Mouse (Mus musculus): Measurements from ENCODE around the gene Ctsz. TPM values are rescaled to one million over a fixed set of nuclear protein-coding genes. Genes with fewer than 3 reads are reported as not detected.
A peak's percentile ranks its signal among the peaks of the same experiment; 100 is the strongest.

Ctsz gene
- total and polyA plus RNA-seq, 3 experiments = 93.7 to 118 TPM; not detected in 1

- Histone ChIP-seq H3K79me2 (ENCODE audit: control insufficient read depth, insufficient read depth, low read length, poor library complexity) (peaks cover 4% of the 10 kb centered on the region; the same call in 1 of the 2 replicates), H3K9ac (ENCODE audit: control insufficient read depth, low read depth, low read length, poor library complexity, severe bottlenecking) (no peak overlapping the region), H3K4me3 (ENCODE audit: control insufficient read depth in 1 of 2, insufficient read depth in 1 of 2, low read depth in 2 of 2, low read length in 2 of 2) (no peak overlapping the region; a peak in 1 of 4 replicates), H3K27me3 (ENCODE audit: control insufficient read depth in 1 of 2, insufficient read depth in 2 of 2, low read length in 2 of 2) (no peaks in the 10 kb centered on the region), H3K36me3 (ENCODE audit: control insufficient read depth in 1 of 2, insufficient read depth in 2 of 2, low read length in 2 of 2) (peaks cover 0 to 16% of the 10 kb centered on the region in 2 experiments; a peak in 2 of 4 replicates), H3K9me3 (replicated peaks; ENCODE audit: insufficient read depth, low read length) (no peaks in the 10 kb centered on the region), H3K27ac (ENCODE audit: control insufficient read depth, low read depth, low read length) (no peak overlapping the region), H3K4me1 (ENCODE audit: control insufficient read depth in 1 of 2, insufficient read depth in 2 of 2, low read length in 2 of 2) (peaks cover 5 to 35% of the 10 kb centered on the region in 2 experiments; a peak in 3 of 4 replicates)
- no peak for DNase-seq (ENCODE audit: low read depth, low spot score)
- TF ChIP-seq ZNF384 (IDR thresholded peaks at IDR 0.05; ENCODE audit: low read depth, low read length) = no peak
These were observed 1.2 kb downstream of the Ctsz start for GRCm38 (mm10) chr2:174437697-174437982.

DNA sequence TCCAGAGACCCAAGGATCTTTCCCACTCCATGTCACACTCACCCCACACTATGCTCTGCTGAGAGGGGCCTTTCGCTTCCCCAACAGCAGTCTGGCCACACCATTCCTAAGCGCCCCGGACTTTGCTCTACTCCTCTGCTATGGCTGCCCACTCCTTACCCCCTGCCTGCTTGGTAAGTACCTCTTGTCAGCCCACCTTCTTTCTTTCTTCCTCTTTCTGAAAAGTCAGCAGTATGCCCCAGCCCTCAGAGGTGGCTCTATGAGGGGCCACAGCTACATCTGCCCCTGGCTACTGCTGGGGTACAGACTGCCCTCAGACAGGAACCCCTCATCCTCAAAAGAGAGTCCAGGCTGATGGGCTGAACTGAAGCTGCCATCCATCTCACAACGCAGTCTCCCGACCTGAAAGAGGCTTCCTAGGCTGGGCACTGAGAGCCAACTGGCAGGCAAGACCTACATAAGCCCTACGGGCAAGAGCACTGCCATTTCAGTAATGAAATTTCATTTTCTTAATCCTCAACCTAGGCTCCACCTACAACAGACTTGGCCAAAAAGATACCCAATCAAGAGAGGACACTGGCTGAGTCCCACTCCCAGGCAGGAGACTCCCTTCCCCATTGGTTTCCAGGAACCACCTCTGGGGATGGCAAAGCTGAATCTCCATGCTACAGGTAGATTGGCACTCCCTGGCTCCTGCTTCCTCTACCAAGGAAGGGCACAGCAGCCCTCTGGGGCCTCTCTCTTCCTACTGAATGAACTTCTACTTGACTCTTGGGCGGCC lies 1.7 kb downstream of the Ctsz start:
- peaks cover 5 to 35% of the 10 kb centered on the region in 2 experiments; a peak in 3 of 4 replicates for H3K4me1 ChIP-seq (ENCODE audit: control insufficient read depth in 1 of 2, insufficient read depth in 2 of 2, low read length in 2 of 2)
- no peaks in the 10 kb centered on the region for H3K9me3 ChIP-seq (replicated peaks; ENCODE audit: insufficient read depth, low read length)
- peak; percentile 38 for DNase-seq (ENCODE audit: low read depth, low spot score)
- H3K79me2 ChIP-seq (ENCODE audit: control insufficient read depth, insufficient read depth, low read length, poor library complexity) = peaks cover 4% of the 10 kb centered on the region; the same call in 1 of the 2 replicates
- H3K27me3 ChIP-seq (ENCODE audit: control insufficient read depth in 1 of 2, insufficient read depth in 2 of 2, low read length in 2 of 2) = no peaks in the 10 kb centered on the region
- peak overlapping the region; percentile 21 for H3K9ac ChIP-seq (ENCODE audit: control insufficient read depth, low read depth, low read length, poor library complexity, severe bottlenecking)
- peaks cover 0 to 16% of the 10 kb centered on the region in 2 experiments; a peak in 2 of 4 replicates for H3K36me3 ChIP-seq (ENCODE audit: control insufficient read depth in 1 of 2, insufficient read depth in 2 of 2, low read length in 2 of 2)
- TF ChIP-seq MAX (IDR thresholded peaks at IDR 0.05; ENCODE audit: low read length) = no peak
- no peak for TF ChIP-seq MAZ (IDR thresholded peaks at IDR 0.05; ENCODE audit: low read depth, low read length)
- no peak for TF ChIP-seq BHLHE40 (IDR thresholded peaks at IDR 0.05; ENCODE audit: borderline replicate concordance, low read depth, low read length)
- no peak for TF ChIP-seq JUND (IDR thresholded peaks at IDR 0.05; ENCODE audit: low read depth, low read length)
- no peak for TF ChIP-seq CHD1 (IDR thresholded peaks at IDR 0.05; ENCODE audit: low read depth, low read length)
- no peak for TF ChIP-seq NELFE (IDR thresholded peaks at IDR 0.05; ENCODE audit: low read depth, low read length)
- TF ChIP-seq E2F4 (IDR thresholded peaks at IDR 0.05; ENCODE audit: borderline replicate concordance, low read depth, low read length) = no peak
- no peak for TF ChIP-seq ZKSCAN1 (IDR thresholded peaks at IDR 0.05; ENCODE audit: low read depth, low read length)
- TF ChIP-seq UBTF (IDR thresholded peaks at IDR 0.05; ENCODE audit: borderline replicate concordance, insufficient read depth, low read depth, low read length) = no peak
- TF ChIP-seq GABPA (IDR thresholded peaks at IDR 0.05; ENCODE audit: low read depth, low read length) = no peak
- TF ChIP-seq CTCF (IDR thresholded peaks at IDR 0.05 in 2 of 3, conservative IDR thresholded peaks at IDR 0.05 in 1 of 3; ENCODE audit: control insufficient read depth in 1 of 3, insufficient read depth in 1 of 3, low read depth in 2 of 3, low read length in 3 of 3, poor library complexity in 1 of 3, severe bottlenecking in 1 of 3) = no peak
- TF ChIP-seq ZNF384 (IDR thresholded peaks at IDR 0.05; ENCODE audit: low read depth, low read length) = no peak
- no peak for TF ChIP-seq MAFK (IDR thresholded peaks at IDR 0.05; ENCODE audit: borderline replicate concordance, low read depth, low read length)
- peak overlapping the region in 1 of 2 experiments; percentile 12; a peak in 1 of 4 replicates for H3K4me3 ChIP-seq (ENCODE audit: control insufficient read depth in 1 of 2, insufficient read depth in 1 of 2, low read depth in 2 of 2, low read length in 2 of 2)
- peak overlapping the region; percentile 39 for H3K27ac ChIP-seq (ENCODE audit: control insufficient read depth, low read depth, low read length)

Measured in MEL (cell line).